Mouse (Mus musculus): ENCODE measurements around the gene Psme1. TPM values are rescaled to one million over a fixed set of nuclear protein-coding genes. Genes with fewer than 3 reads are reported as not detected.

The Psme1 gene
- 97.6 and 114 TPM in 2 replicates for polyA plus RNA-seq (2016; fragmentation: Nextera tagmentation; extraction: Ambion mirVana)

DNA sequence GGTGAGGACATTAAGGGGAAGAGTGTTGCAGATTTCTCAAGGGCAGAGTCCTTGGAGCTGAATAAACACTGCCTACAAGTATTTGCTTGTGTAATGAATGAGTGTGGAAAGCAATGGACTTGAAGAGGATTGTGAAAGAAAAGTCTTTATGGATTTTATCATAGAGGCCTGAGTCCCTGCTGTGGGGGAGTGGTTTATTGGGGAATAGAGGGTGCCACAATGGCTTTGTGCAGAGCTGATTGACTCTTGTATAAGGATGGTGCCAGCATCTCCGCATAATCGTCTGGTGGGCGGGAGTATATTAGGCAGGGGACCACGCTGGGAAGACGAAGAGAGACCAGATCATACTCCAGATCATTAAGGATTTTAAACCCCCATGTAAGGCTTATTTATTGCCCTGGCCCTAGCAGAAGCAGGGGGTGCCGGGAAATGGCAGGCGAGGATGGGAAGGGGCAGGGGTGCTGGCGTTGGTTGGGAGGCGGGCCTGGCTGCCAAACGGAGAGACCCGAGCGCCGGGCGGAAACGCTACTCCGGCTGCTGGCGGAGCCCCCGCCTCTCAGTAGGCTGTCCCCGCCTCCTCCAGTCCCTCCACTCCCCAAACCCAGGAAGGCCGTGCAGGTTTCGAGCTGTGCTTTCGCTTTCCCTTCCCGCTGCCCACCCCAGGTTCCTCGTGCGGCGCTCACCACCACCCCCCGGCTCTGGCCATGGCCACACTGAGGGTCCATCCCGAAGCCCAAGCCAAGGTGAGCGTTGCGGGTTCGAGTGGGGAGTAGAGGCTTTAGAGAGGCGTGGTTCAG is at the start of gene Psme1:
Psme1 (plus strand) TSS at position 253 of the 797 bp plus-strand sequence.
- peak within 1 kb of the TSS; percentile 91 for H3K27ac ChIP-seq
- peak; percentile 86 for DNase-seq (ENCODE audit: low spot score)
- 1% methylated on average over 32 of the region's 32 CpGs for WGBS
- H3K4me1 ChIP-seq (replicated peaks), result peaks cover 37% of the 10 kb centered on the region
- peak within 1 kb of the TSS; percentile 71 for H3K4me3 ChIP-seq
- no peaks in the 10 kb centered on the region for H3K27me3 ChIP-seq (ENCODE audit: insufficient read depth, poor library complexity, severe bottlenecking)
- H3K9me3 ChIP-seq, result no peaks in the 10 kb centered on the region
- peaks cover 26% of the 10 kb centered on the region for H3K36me3 ChIP-seq

DNA sequence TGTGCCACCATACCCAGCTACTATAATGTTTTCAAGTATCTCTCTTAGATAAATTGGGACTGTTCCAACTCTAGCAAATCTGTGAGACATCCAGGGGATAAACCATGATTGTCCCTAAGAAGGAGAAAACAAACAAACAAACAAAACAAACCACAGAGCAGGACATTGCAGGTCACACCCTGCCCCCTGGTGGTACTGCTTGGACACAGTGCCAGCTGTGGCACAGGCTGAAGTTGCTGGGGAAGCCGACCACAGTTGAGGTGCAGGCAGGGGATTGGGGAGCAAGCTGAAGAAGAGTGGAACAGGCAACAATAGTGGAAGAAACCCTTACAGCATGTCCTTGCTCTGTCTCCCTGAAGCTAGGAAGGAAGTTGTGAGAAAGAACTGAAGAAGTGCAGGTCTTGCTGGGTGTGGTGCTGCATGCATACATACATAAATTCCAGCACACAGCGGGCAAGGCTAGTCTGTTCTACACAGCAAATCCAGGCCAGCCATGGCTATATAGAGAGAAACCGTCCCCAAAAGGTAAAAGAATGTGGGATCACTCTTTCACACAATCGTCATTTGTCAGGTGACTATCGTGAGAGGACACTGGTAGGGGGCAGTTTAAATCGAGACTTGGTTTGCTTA is 41.7 kb upstream of the Psme1 start:
- Histone ChIP-seq H3K9me3 (no peaks in the 10 kb centered on the region), H3K4me3 (no peak overlapping the region), H3K4me1 (replicated peaks) (peaks cover 18% of the 10 kb centered on the region), H3K27me3 (ENCODE audit: insufficient read depth, poor library complexity, severe bottlenecking) (no peaks in the 10 kb centered on the region), H3K27ac (no peak overlapping the region), H3K36me3 (no peaks in the 10 kb centered on the region)
- peak; percentile 42 for DNase-seq (ENCODE audit: low spot score)
- 55% methylated on average over 6 of the region's 6 CpGs for WGBS

- DNase-seq (ENCODE audit: low spot score), result peak; percentile 81
- peak within 1 kb of the TSS; percentile 90 for H3K27ac ChIP-seq
Observed at GRCm38 (mm10) chr14:55540067-55540786, 37.7 kb upstream of the Psme1 start, which contains the start of gene Pck2. Gene Pck2, plus strand, starts transcription at chr14:55540266.

GRCm38 (mm10) chr14:55540787-55541321 is 37.1 kb upstream of the Psme1 start:
- WGBS, result 9% methylated on average over 10 of the region's 10 CpGs
- Histone ChIP-seq H3K4me3 (peak overlapping the region; percentile 74), H3K27ac (peak overlapping the region; percentile 90), H3K36me3 (peaks cover 21% of the 10 kb centered on the region), H3K4me1 (replicated peaks) (peaks cover 22% of the 10 kb centered on the region), H3K9me3 (no peaks in the 10 kb centered on the region), H3K27me3 (ENCODE audit: insufficient read depth, poor library complexity, severe bottlenecking) (no peaks in the 10 kb centered on the region)
- DNase-seq (ENCODE audit: low spot score), result peak; percentile 46

More at GRCm38 (mm10) chr14:55540067-55540786, 37.7 kb upstream of the Psme1 start, which contains the start of gene Pck2:
- Histone ChIP-seq H3K9me3 (no peaks in the 10 kb centered on the region), H3K4me1 (replicated peaks) (peaks cover 22% of the 10 kb centered on the region), H3K36me3 (peaks cover 14% of the 10 kb centered on the region), H3K4me3 (peak within 1 kb of the TSS; percentile 74), H3K27me3 (ENCODE audit: insufficient read depth, poor library complexity, severe bottlenecking) (no peaks in the 10 kb centered on the region)
- under 1% methylated on average over 32 of the region's 32 CpGs for WGBS

DNA sequence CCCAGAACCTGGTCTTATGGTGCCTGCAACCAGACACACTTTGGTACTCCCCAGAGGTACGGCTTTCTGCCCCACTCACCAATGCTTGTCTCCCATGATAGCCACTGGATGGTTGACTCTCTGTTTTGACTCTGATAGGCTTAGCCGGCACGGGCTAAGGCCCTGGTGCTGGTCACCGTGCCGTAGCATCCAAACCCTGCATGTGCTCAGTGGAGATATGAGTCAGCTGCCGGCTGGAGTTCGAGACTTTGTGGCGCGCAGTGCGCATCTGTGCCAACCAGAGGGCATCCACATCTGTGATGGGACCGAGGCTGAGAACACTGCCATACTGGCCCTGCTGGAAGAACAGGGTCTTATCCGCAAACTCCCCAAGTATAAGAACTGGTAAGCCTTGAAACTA is 35.7 kb upstream of the Psme1 start:
- 95% methylated on average over 12 of the region's 12 CpGs for WGBS

DNA sequence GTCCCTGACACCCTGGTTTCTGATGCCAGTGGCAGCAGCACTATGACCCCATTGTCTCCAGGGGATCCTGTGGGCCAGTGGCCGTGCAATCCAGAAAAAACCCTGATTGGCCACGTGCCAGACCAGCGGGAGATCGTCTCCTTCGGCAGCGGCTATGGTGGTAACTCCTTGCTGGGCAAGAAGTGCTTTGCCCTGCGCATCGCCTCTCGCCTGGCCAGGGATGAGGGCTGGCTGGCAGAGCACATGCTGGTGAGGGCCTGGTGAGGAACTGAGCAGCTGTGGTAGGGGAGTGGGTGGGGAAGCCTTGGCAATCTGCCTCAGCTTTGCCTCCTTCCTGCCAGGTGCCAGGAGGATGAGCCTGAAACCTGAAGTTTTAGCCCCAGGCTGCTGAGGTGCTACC is 33.6 kb upstream of the Psme1 start:
- H3K27me3 ChIP-seq (ENCODE audit: insufficient read depth, poor library complexity, severe bottlenecking), result no peaks in the 10 kb centered on the region
- DNase-seq (ENCODE audit: low spot score), result no peak
- peaks cover 52% of the 10 kb centered on the region for H3K36me3 ChIP-seq
- H3K9me3 ChIP-seq, result no peaks in the 10 kb centered on the region
- H3K27ac ChIP-seq, result no peak overlapping the region
- peaks cover 22% of the 10 kb centered on the region for H3K4me1 ChIP-seq (replicated peaks)
- 93% methylated on average over 9 of the region's 9 CpGs for WGBS
- H3K4me3 ChIP-seq, result no peak overlapping the region

More for the DNA sequence above, 35.7 kb upstream of the Psme1 start:
- no peak overlapping the region for H3K27ac ChIP-seq
- DNase-seq (ENCODE audit: low spot score), result no peak
- H3K4me1 ChIP-seq (replicated peaks), result peaks cover 22% of the 10 kb centered on the region
- no peak overlapping the region for H3K4me3 ChIP-seq
- no peaks in the 10 kb centered on the region for H3K27me3 ChIP-seq (ENCODE audit: insufficient read depth, poor library complexity, severe bottlenecking)
- H3K9me3 ChIP-seq, result no peaks in the 10 kb centered on the region
- peaks cover 32% of the 10 kb centered on the region for H3K36me3 ChIP-seq

- Histone ChIP-seq H3K4me3 (no peak overlapping the region), H3K36me3 (peaks cover 44% of the 10 kb centered on the region), H3K4me1 (replicated peaks) (no peaks in the 10 kb centered on the region), H3K27ac (no peak overlapping the region), H3K9me3 (no peaks in the 10 kb centered on the region), H3K27me3 (ENCODE audit: insufficient read depth, poor library complexity, severe bottlenecking) (no peaks in the 10 kb centered on the region)
- no peak for DNase-seq (ENCODE audit: low spot score)
- 90% methylated on average over 6 of the region's 6 CpGs for WGBS
Observed at GRCm38 (mm10) chr14:55550191-55550590, 27.7 kb upstream of the Psme1 start.

- no peak for DNase-seq (ENCODE audit: low spot score)
- Histone ChIP-seq H3K4me1 (replicated peaks) (no peaks in the 10 kb centered on the region), H3K27me3 (ENCODE audit: insufficient read depth, poor library complexity, severe bottlenecking) (no peaks in the 10 kb centered on the region), H3K27ac (no peak overlapping the region), H3K4me3 (no peak overlapping the region), H3K9me3 (no peaks in the 10 kb centered on the region), H3K36me3 (peaks cover 32% of the 10 kb centered on the region)
- WGBS, result 70% methylated on average over 5 of the region's 5 CpGs
Observed at GRCm38 (mm10) chr14:55551347-55551746, 26.6 kb upstream of the Psme1 start.

GRCm38 (mm10) chr14:55551794-55552193 is 26.1 kb upstream of the Psme1 start:
- H3K27me3 ChIP-seq (ENCODE audit: insufficient read depth, poor library complexity, severe bottlenecking), result no peaks in the 10 kb centered on the region
- 92% methylated on average over 8 of the region's 8 CpGs for WGBS
- DNase-seq (ENCODE audit: low spot score), result no peak
- H3K4me3 ChIP-seq, result no peak overlapping the region
- H3K27ac ChIP-seq, result no peak overlapping the region
- no peaks in the 10 kb centered on the region for H3K9me3 ChIP-seq
- H3K4me1 ChIP-seq (replicated peaks), result peaks cover under 1% of the 10 kb centered on the region; the same call in 1 of the 2 replicates
- H3K36me3 ChIP-seq, result peaks cover 29% of the 10 kb centered on the region

GRCm38 (mm10) chr14:55554635-55555034 is 23.3 kb upstream of the Psme1 start:
- no peak overlapping the region for H3K4me3 ChIP-seq
- H3K36me3 ChIP-seq, result 0 out of 2 replicates have a peak, but pooled peaks cover 2% of the 10 kb centered on the region
- H3K9me3 ChIP-seq, result no peaks in the 10 kb centered on the region
- H3K27ac ChIP-seq, result no peak overlapping the region
- no peak for DNase-seq (ENCODE audit: low spot score)
- H3K4me1 ChIP-seq (replicated peaks), result peaks cover 8% of the 10 kb centered on the region; the same call in 1 of the 2 replicates
- H3K27me3 ChIP-seq (ENCODE audit: insufficient read depth, poor library complexity, severe bottlenecking), result no peaks in the 10 kb centered on the region

DNA sequence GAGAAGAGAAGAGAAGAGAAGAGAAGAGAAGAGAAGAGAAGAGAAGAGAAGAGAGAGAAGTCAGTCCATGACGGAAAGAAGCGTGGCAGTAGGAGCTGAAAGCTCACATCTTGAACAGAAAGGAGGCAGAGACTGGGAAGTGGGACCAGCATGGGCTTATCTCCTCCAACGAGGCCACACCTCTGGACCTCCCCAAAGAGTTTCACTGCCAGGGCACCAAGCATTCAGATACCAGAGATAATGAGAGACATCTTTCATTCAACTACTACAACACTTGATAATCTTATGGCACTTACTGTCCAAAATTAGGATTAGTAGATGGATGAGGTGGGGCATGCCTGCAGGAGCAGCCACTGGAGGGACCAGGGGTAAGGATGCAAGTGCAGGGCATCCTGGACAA is 22.1 kb upstream of the Psme1 start:
- H3K27ac ChIP-seq, result no peak overlapping the region
- DNase-seq (ENCODE audit: low spot score), result no peak
- no peak overlapping the region for H3K4me3 ChIP-seq
- WGBS, result 86% methylated on average over 3 of the region's 3 CpGs
- no peaks in the 10 kb centered on the region for H3K27me3 ChIP-seq (ENCODE audit: insufficient read depth, poor library complexity, severe bottlenecking)
- H3K9me3 ChIP-seq, result no peaks in the 10 kb centered on the region
- no peaks in the 10 kb centered on the region for H3K36me3 ChIP-seq
- H3K4me1 ChIP-seq (replicated peaks), result peaks cover 8% of the 10 kb centered on the region; the same call in 1 of the 2 replicates

GRCm38 (mm10) chr14:55557003-55557402 is 20.9 kb upstream of the Psme1 start:
- H3K27ac ChIP-seq, result no peak overlapping the region
- no peaks in the 10 kb centered on the region for H3K27me3 ChIP-seq (ENCODE audit: insufficient read depth, poor library complexity, severe bottlenecking)
- peak; percentile 68 for DNase-seq (ENCODE audit: low spot score)
- peaks cover 20% of the 10 kb centered on the region for H3K4me1 ChIP-seq (replicated peaks)
- H3K4me3 ChIP-seq, result no peak overlapping the region
- WGBS, result 28% methylated on average over 5 of the region's 5 CpGs
- H3K36me3 ChIP-seq, result no peaks in the 10 kb centered on the region
- H3K9me3 ChIP-seq, result no peaks in the 10 kb centered on the region
